Mouse (Mus musculus) liver, embryonic 15.5 days (tissue): ENCODE results near the gene Cyp2u1. TPM values are rescaled to one million over a fixed set of nuclear protein-coding genes. Genes with fewer than 3 reads are reported as not detected.

ENCODE experiments used
- ATAC-seq: fragments of 200-750 bp; cut with Nextera tagmentation; 2 replicates; pipeline ENCODE4 v1.8.0; 2017; ENCODE audit warnings: moderate number of reproducible peaks, mild to moderate bottlenecking, moderate library complexity; ENCODE audit not compliant: insufficient read depth
- H3K27ac ChIP-seq: fragments of 300-500 bp; sonication (generic); replicated peaks from 2 replicates; pipeline ENCODE4 v1.5.1; 2015; ENCODE audit warnings: mild to moderate bottlenecking, inconsistent platforms
- H3K27me3 ChIP-seq: fragments of 300-500 bp; sonication (generic); 2 replicates; pipeline ENCODE4 v1.6.1; 2015; ENCODE audit warnings: mild to moderate bottlenecking, inconsistent platforms
- H3K36me3 ChIP-seq: fragments of 300-500 bp; sonication (generic); replicated peaks from 2 replicates; pipeline ENCODE4 v1.6.1; 2015; ENCODE audit warnings: moderate library complexity, mild to moderate bottlenecking, inconsistent platforms
- H3K4me1 ChIP-seq: fragments of 300-500 bp; sonication (generic); replicated peaks from 2 replicates; pipeline ENCODE4 v1.6.1; 2015; ENCODE audit warnings: inconsistent platforms
- H3K4me2 ChIP-seq: fragments of 300-500 bp; sonication (generic); 2 replicates; pipeline ENCODE4 v1.6.1; 2015; ENCODE audit warnings: moderate library complexity, mild to moderate bottlenecking, inconsistent platforms
- H3K4me3 ChIP-seq: fragments of 300-500 bp; sonication (generic); replicated peaks from 2 replicates; pipeline ENCODE4 v1.5.1; 2015; ENCODE audit warnings: mild to moderate bottlenecking, inconsistent platforms
- H3K9ac ChIP-seq: fragments of 300-500 bp; sonication (generic); 2 replicates; pipeline ENCODE4 v1.6.1; 2015; ENCODE audit warnings: moderate library complexity, mild to moderate bottlenecking, inconsistent platforms
- H3K9me3 ChIP-seq: fragments of 300-500 bp; sonication (generic); replicated peaks from 2 replicates; pipeline ENCODE4 v1.6.1; 2016; ENCODE audit warnings: inconsistent platforms
- WGBS: fragments of 180-500 bp; shearing (Covaris S2); methylation state at CpG from one replicate; pipeline ENCODE4 v1.1.7; 2015; ENCODE audit warnings: mixed read lengths; ENCODE audit not compliant: insufficient replicate concordance; 5-methylcytosine and 5-hydroxymethylcytosine counted together
- polyA plus RNA-seq: library from polyadenylated mRNA; unstranded; fragments of >200 nt; fragmentation: Nextera tagmentation; extraction: Ambion mirVana; gene quantifications from 2 replicates; pipeline ENCODE4 v1.2.1, GENCODE M21; 2015

Cyp2u1 gene
- polyA plus RNA-seq, 1 experiment from 2014 or later = 0.25 TPM

GRCm38 (mm10) chr3:131306255-131306654 lies 3.2 kb upstream of the Cyp2u1 start:
- peaks cover 7% of the 10 kb centered on the region for H3K4me1 ChIP-seq
- no peak for ATAC-seq

GRCm38 (mm10) chr3:131303320-131303714 lies 290 bp upstream of the Cyp2u1 start:
- peaks cover 7% of the 10 kb centered on the region for H3K4me1 ChIP-seq
- WGBS = 8% methylated on average over 5 of the region's 5 CpGs
- no peaks in the 10 kb centered on the region; the same call in 1 of the 2 replicates for H3K27me3 ChIP-seq
- peak overlapping the region; percentile 87 for H3K4me2 ChIP-seq
- H3K27ac ChIP-seq = no peak overlapping the region
- no peaks in the 10 kb centered on the region for H3K36me3 ChIP-seq
- H3K9me3 ChIP-seq = no peaks in the 10 kb centered on the region
- H3K9ac ChIP-seq = peak overlapping the region; percentile 23; the same call in 1 of the 2 replicates
- ATAC-seq = no peak
- peak overlapping the region; percentile 62 for H3K4me3 ChIP-seq

More at GRCm38 (mm10) chr3:131306255-131306654, 3.2 kb upstream of the Cyp2u1 start:
- H3K36me3 ChIP-seq = no peaks in the 10 kb centered on the region
- WGBS = 64% methylated on average over 7 of the region's 7 CpGs
- no peak overlapping the region for H3K27ac ChIP-seq
- no peaks in the 10 kb centered on the region; the same call in 1 of the 2 replicates for H3K27me3 ChIP-seq
- peaks cover 7% of the 10 kb centered on the region; the same call in 1 of the 2 replicates for H3K9me3 ChIP-seq
- no peak overlapping the region for H3K9ac ChIP-seq
- H3K4me3 ChIP-seq = no peak overlapping the region
- no peak overlapping the region for H3K4me2 ChIP-seq

- Histone ChIP-seq H3K9me3 (no peaks in the 10 kb centered on the region), H3K27me3 (no peaks in the 10 kb centered on the region; the same call in 1 of the 2 replicates), H3K27ac (no peak overlapping the region), H3K36me3 (no peaks in the 10 kb centered on the region), H3K4me2 (no peak overlapping the region), H3K4me3 (no peak overlapping the region), H3K9ac (no peak overlapping the region), H3K4me1 (peaks cover 7% of the 10 kb centered on the region)
- ATAC-seq = no peak
- WGBS = 5% methylated on average over 6 of the region's 6 CpGs
Measured at GRCm38 (mm10) chr3:131299908-131300307, 3.1 kb downstream of the Cyp2u1 start.

GRCm38 (mm10) chr3:131299078-131299477 lies 3.9 kb downstream of the Cyp2u1 start:
- ATAC-seq = no peak
- no peaks in the 10 kb centered on the region; the same call in 1 of the 2 replicates for H3K27me3 ChIP-seq
- no peak overlapping the region for H3K4me3 ChIP-seq
- no peaks in the 10 kb centered on the region for H3K9me3 ChIP-seq
- no peak overlapping the region for H3K9ac ChIP-seq
- peaks cover 7% of the 10 kb centered on the region for H3K4me1 ChIP-seq
- H3K36me3 ChIP-seq = no peaks in the 10 kb centered on the region
- H3K4me2 ChIP-seq = no peak overlapping the region
- WGBS = 66% methylated on average over 9 of the region's 9 CpGs
- no peak overlapping the region for H3K27ac ChIP-seq

- Histone ChIP-seq H3K9ac (no peak overlapping the region), H3K4me3 (no peak overlapping the region), H3K9me3 (no peaks in the 10 kb centered on the region), H3K4me2 (no peak overlapping the region), H3K36me3 (no peaks in the 10 kb centered on the region), H3K4me1 (no peaks in the 10 kb centered on the region), H3K27me3 (no peaks in the 10 kb centered on the region), H3K27ac (no peak overlapping the region)
- ATAC-seq = no peak
- WGBS = 80% methylated on average over 7 of the region's 7 CpGs
Measured at GRCm38 (mm10) chr3:131296893-131297292, 6.1 kb downstream of the Cyp2u1 start.

GRCm38 (mm10) chr3:131295513-131296200 lies 7.4 kb downstream of the Cyp2u1 start:
- Histone ChIP-seq H3K36me3 (no peaks in the 10 kb centered on the region), H3K9ac (no peak overlapping the region), H3K9me3 (no peaks in the 10 kb centered on the region), H3K4me3 (no peak overlapping the region), H3K27ac (no peak overlapping the region), H3K4me1 (no peaks in the 10 kb centered on the region), H3K4me2 (no peak overlapping the region), H3K27me3 (no peaks in the 10 kb centered on the region)
- WGBS = 52% methylated on average over 12 of the region's 12 CpGs
- 0 out of 2 replicates have a peak, but pooled peaks have one; percentile 12 for ATAC-seq

- 29% methylated on average over 3 of the region's 3 CpGs for WGBS
- H3K4me1 ChIP-seq = no peaks in the 10 kb centered on the region
- H3K4me2 ChIP-seq = no peak overlapping the region
- ATAC-seq = no peak
- H3K36me3 ChIP-seq = no peaks in the 10 kb centered on the region
- H3K9me3 ChIP-seq = no peaks in the 10 kb centered on the region
- no peak overlapping the region for H3K9ac ChIP-seq
- H3K4me3 ChIP-seq = no peak overlapping the region
- H3K27ac ChIP-seq = no peak overlapping the region
- H3K27me3 ChIP-seq = no peaks in the 10 kb centered on the region
Measured at GRCm38 (mm10) chr3:131294503-131294902, 8.5 kb downstream of the Cyp2u1 start.

- Histone ChIP-seq H3K4me1 (no peaks in the 10 kb centered on the region), H3K27ac (no peak overlapping the region), H3K36me3 (no peaks in the 10 kb centered on the region), H3K9me3 (no peaks in the 10 kb centered on the region), H3K4me3 (no peak overlapping the region), H3K9ac (no peak overlapping the region), H3K27me3 (no peaks in the 10 kb centered on the region), H3K4me2 (no peak overlapping the region)
- 61% methylated on average over 3 of the region's 3 CpGs for WGBS
- no peak for ATAC-seq
Measured at GRCm38 (mm10) chr3:131292959-131293358, 10.1 kb downstream of the Cyp2u1 start.

- no peak overlapping the region for H3K9ac ChIP-seq
- no peak overlapping the region for H3K4me2 ChIP-seq
- no peak overlapping the region for H3K4me3 ChIP-seq
- no peaks in the 10 kb centered on the region for H3K27me3 ChIP-seq
- H3K9me3 ChIP-seq = no peaks in the 10 kb centered on the region
- H3K36me3 ChIP-seq = no peaks in the 10 kb centered on the region
- H3K4me1 ChIP-seq = no peaks in the 10 kb centered on the region
- ATAC-seq = no peak
- H3K27ac ChIP-seq = no peak overlapping the region
- 58% methylated on average over 2 of the region's 2 CpGs for WGBS
Measured at GRCm38 (mm10) chr3:131292349-131292748, 10.7 kb downstream of the Cyp2u1 start.

- H3K4me2 ChIP-seq = no peak overlapping the region
- no peaks in the 10 kb centered on the region for H3K36me3 ChIP-seq
- ATAC-seq = no peak
- no peak overlapping the region for H3K27ac ChIP-seq
- H3K9me3 ChIP-seq = no peaks in the 10 kb centered on the region
- no peaks in the 10 kb centered on the region for H3K27me3 ChIP-seq
- no peaks in the 10 kb centered on the region for H3K4me1 ChIP-seq
- H3K9ac ChIP-seq = no peak overlapping the region
- no peak overlapping the region for H3K4me3 ChIP-seq
- WGBS = 62% methylated on average over 4 of the region's 4 CpGs
Measured at GRCm38 (mm10) chr3:131291890-131292289, 11.1 kb downstream of the Cyp2u1 start.

- H3K9me3 ChIP-seq = no peaks in the 10 kb centered on the region
- H3K4me1 ChIP-seq = peaks cover 23% of the 10 kb centered on the region
- H3K27ac ChIP-seq = no peak overlapping the region
- 67% methylated on average over 4 of the region's 4 CpGs for WGBS
- no peak overlapping the region for H3K4me2 ChIP-seq
- no peak overlapping the region for H3K9ac ChIP-seq
- no peak for ATAC-seq
- H3K36me3 ChIP-seq = no peaks in the 10 kb centered on the region
- no peaks in the 10 kb centered on the region for H3K27me3 ChIP-seq
- H3K4me3 ChIP-seq = no peak overlapping the region
Measured at GRCm38 (mm10) chr3:131274151-131274550, 28.9 kb downstream of the Cyp2u1 start.
